Mouse (Mus musculus) kidney, postnatal 0 days (tissue): ENCODE measurements around the gene Lars2. TPM values are rescaled to one million over a fixed set of nuclear protein-coding genes. Genes with fewer than 3 reads are reported as not detected.
A peak's percentile ranks its signal among the peaks of the same experiment; 100 is the strongest.
"Not testable (repeated sequence)": the region's sequence is repeated elsewhere in the genome, so short reads cannot be mapped to it uniquely, and the experiment has no call there.

Experiments
- ATAC-seq: fragments of 200-750 bp; cut with Nextera tagmentation; replicated peaks from 2 replicates; pipeline ENCODE4 v1.8.0; 2017; ENCODE audit warnings: low read depth, moderate number of reproducible peaks, moderate TSS enrichment, moderate library complexity; ENCODE audit not compliant: low FRiP score
- DNase-seq: peaks from one replicate; pipeline ENCODE4 v3.0.0-alpha.2; 2016; ENCODE audit warnings: low spot score
- H3K27ac ChIP-seq: fragments of 300-500 bp; sonication (generic); 2 replicates; pipeline ENCODE4 v1.5.1; 2014; ENCODE audit warnings: mild to moderate bottlenecking
- H3K27me3 ChIP-seq: fragments of 300-500 bp; sonication (generic); 2 replicates; pipeline ENCODE4 v1.6.1; 2014; ENCODE audit warnings: low read length, mixed read lengths; ENCODE audit not compliant: insufficient read depth
- H3K36me3 ChIP-seq: fragments of 300-500 bp; sonication (generic); 2 replicates; pipeline ENCODE4 v1.6.1; 2014; ENCODE audit warnings: low read length, mixed read lengths; ENCODE audit not compliant: insufficient read depth
- H3K4me1 ChIP-seq: fragments of 300-500 bp; sonication (generic); replicated peaks from 2 replicates; pipeline ENCODE4 v1.6.1; 2014; ENCODE audit warnings: antibody characterized with exemption, low read length, mixed read lengths; ENCODE audit not compliant: insufficient read depth
- H3K4me2 ChIP-seq: fragments of 300-500 bp; sonication (generic); 2 replicates; pipeline ENCODE4 v1.6.1; 2014; ENCODE audit warnings: mild to moderate bottlenecking, low read length, moderate library complexity, mixed read lengths
- H3K4me3 ChIP-seq: fragments of 300-500 bp; sonication (generic); replicated peaks from 2 replicates; pipeline ENCODE4 v1.5.1; 2014; ENCODE audit warnings: low read depth, low read length
- H3K9ac ChIP-seq: fragments of 300-500 bp; sonication (generic); 2 replicates; pipeline ENCODE4 v1.6.1; 2014; ENCODE audit warnings: low read depth, low read length
- H3K9me3 ChIP-seq: fragments of 300-500 bp; sonication (generic); replicated peaks from 2 replicates; pipeline ENCODE4 v1.6.1; 2016; ENCODE audit warnings: low read length, inconsistent platforms, mixed read lengths
- CTCF ChIP-seq: IDR thresholded peaks from 2 replicates; pipeline ENCODE4 v1.5.1; 2016; ENCODE audit warnings: antibody characterized with exemption, low read depth, mild to moderate bottlenecking, moderate library complexity
- WGBS: fragments of 180-500 bp; shearing (Covaris S2); extraction: QIAGEN DNeasy Blood & Tissue Kit; methylation state at CpG from one replicate; pipeline ENCODE4 v1.1.7; 2014; 5-methylcytosine and 5-hydroxymethylcytosine counted together
- polyA plus RNA-seq: library from polyadenylated mRNA; unstranded; fragments of >200 nt; fragmentation: Nextera tagmentation; extraction: Ambion mirVana; gene quantifications from 2 replicates; pipeline ENCODE4 v1.2.1, GENCODE M21; 2015

The Lars2 gene
- 1,450 and 1,696 TPM in 2 replicates for polyA plus RNA-seq

DNA sequence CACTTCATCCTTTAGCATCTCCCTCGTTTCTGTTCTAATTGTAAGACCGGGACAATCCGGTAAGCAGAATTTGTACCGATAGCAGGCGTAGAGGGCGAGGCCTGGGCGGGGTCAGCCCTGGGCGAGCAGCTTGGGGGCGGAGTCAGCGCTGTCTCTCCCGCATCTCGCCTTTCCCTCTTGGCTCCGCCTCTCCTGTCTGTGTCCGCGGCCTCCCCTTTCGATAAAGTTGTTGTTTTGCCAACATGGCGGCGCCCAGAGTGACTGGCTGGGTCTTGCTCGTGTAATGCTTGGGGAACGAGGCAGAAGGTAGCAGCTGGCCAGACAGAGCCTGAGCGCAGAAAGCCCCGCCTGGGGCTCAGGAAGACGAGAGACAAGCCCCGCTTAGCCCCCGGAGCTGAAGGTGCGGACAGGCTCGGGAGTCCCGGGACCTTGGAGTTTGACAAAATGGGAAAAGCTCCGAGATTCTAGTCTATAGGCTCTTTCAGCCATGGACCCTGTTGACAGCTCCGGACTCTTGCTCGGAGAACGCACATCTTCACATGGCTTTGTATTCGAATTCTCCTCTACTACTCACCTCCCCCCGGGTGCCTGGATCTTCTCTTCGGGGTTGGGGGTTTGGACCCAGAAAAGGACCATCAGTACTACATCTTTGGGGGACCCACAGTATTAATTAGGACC is at the start of gene Lars2:
TSS of gene Lars2 (plus strand) at position 220 of the 678 bp plus-strand sequence.
- ATAC-seq: peak; percentile 97
- Histone ChIP-seq H3K4me1 (peaks cover 3% of the 10 kb centered on the region; the same call in 1 of the 2 replicates), H3K27me3 (no peaks in the 10 kb centered on the region), H3K4me2 (peak within 1 kb of the TSS; percentile 76), H3K9me3 (no peaks in the 10 kb centered on the region), H3K27ac (peak within 1 kb of the TSS; percentile 86), H3K9ac (peak within 1 kb of the TSS; percentile 61), H3K36me3 (0 out of 2 replicates have a peak, but pooled peaks cover 2% of the 10 kb centered on the region), H3K4me3 (peak within 1 kb of the TSS; percentile 60)
- TF ChIP-seq CTCF: 0 out of 2 replicates have a peak, but pooled peaks have one; percentile 10
- peak; percentile 99 for DNase-seq
- WGBS: under 1% methylated on average over 35 of the region's 35 CpGs

- Histone ChIP-seq H3K4me2 (no peak overlapping the region), H3K4me1 (no peaks in the 10 kb centered on the region), H3K4me3 (no peak overlapping the region), H3K9me3 (no peaks in the 10 kb centered on the region), H3K36me3 (no peaks in the 10 kb centered on the region), H3K27me3 (no peaks in the 10 kb centered on the region), H3K27ac (no peak overlapping the region), H3K9ac (no peak overlapping the region)
- no peak for DNase-seq
- no peak for ATAC-seq
- no peak for TF ChIP-seq CTCF
These were observed 40.6 kb upstream of the Lars2 start for GRCm38 (mm10) chr9:123326106-123326505.

- Histone ChIP-seq H3K4me2 (no peak overlapping the region), H3K9ac (no peak overlapping the region), H3K9me3 (no peaks in the 10 kb centered on the region), H3K4me1 (no peaks in the 10 kb centered on the region), H3K36me3 (no peaks in the 10 kb centered on the region), H3K27me3 (no peaks in the 10 kb centered on the region), H3K27ac (no peak overlapping the region), H3K4me3 (no peak overlapping the region)
- 75% methylated on average over 3 of the region's 3 CpGs for WGBS
- ATAC-seq (no peak), DNase-seq (no peak)
- TF ChIP-seq CTCF: no peak
These were observed 38.4 kb upstream of the Lars2 start for GRCm38 (mm10) chr9:123328336-123328735.

- no peak for ATAC-seq
- 81% methylated on average over 7 of the region's 7 CpGs for WGBS
- Histone ChIP-seq H3K4me3 (no peak overlapping the region), H3K27ac (no peak overlapping the region), H3K27me3 (no peaks in the 10 kb centered on the region), H3K9ac (no peak overlapping the region), H3K36me3 (no peaks in the 10 kb centered on the region), H3K9me3 (no peaks in the 10 kb centered on the region), H3K4me2 (no peak overlapping the region), H3K4me1 (no peaks in the 10 kb centered on the region)
- TF ChIP-seq CTCF: no peak
- no peak for DNase-seq
These were observed 36.9 kb upstream of the Lars2 start for GRCm38 (mm10) chr9:123329831-123330230.

GRCm38 (mm10) chr9:123330271-123330670 is 36.5 kb upstream of the Lars2 start:
- DNase-seq, H3K9me3 ChIP-seq, H3K4me1 ChIP-seq, H3K9ac ChIP-seq, H3K4me2 ChIP-seq, H3K27ac ChIP-seq, H3K36me3 ChIP-seq, ATAC-seq, H3K4me3 ChIP-seq, H3K27me3 ChIP-seq: not testable (repeated sequence)
- WGBS: 92% methylated on average over 1 of the region's 1 CpGs

DNA sequence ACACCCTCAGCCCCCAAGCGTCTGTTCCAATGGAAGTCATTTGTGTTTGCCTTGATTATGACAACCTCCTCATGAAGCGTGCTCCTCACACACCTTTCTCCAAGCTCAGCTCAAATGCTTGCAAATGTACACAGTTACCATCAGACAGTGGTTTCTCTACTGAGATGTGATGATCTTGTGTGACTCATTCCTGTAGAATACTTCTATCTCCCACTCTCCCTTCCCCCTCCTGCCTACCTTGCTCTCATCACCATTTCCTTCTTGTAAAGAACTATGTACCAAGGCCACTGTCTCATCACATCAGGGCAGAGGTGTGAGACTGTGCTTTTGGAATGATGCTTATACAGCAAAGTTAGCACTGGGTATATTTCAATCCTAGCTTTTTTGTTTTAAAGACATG is 33.2 kb upstream of the Lars2 start:
- H3K4me2 ChIP-seq: no peak overlapping the region
- H3K9ac ChIP-seq: no peak overlapping the region
- H3K27me3 ChIP-seq: no peaks in the 10 kb centered on the region
- no peak for TF ChIP-seq CTCF
- WGBS: 93% methylated on average over 2 of the region's 2 CpGs
- no peak overlapping the region for H3K27ac ChIP-seq
- H3K4me1 ChIP-seq: no peaks in the 10 kb centered on the region
- no peaks in the 10 kb centered on the region for H3K9me3 ChIP-seq
- no peak for DNase-seq
- no peak overlapping the region for H3K4me3 ChIP-seq
- no peak for ATAC-seq
- no peaks in the 10 kb centered on the region for H3K36me3 ChIP-seq
